Mouse (Mus musculus) gastrocnemius, postnatal 10 days (tissue): ENCODE results near the gene Ptgis. TPM values are rescaled to one million over a fixed set of nuclear protein-coding genes. Genes with fewer than 3 reads are reported as not detected.

ENCODE experiments used
- DNase-seq: peaks from one replicate; pipeline ENCODE4 v3.0.0; 2021; ENCODE audit warnings: mixed read lengths
- total RNA-seq, 2 experiments: library from RNA; stranded (reverse); gene quantifications; 2 replicates each; pipeline ENCODE4 v1.2.3; 2021

Gene Ptgis
- total RNA-seq, 2 experiments from 2014 or later: 13.7 to 17.8 TPM

DNA sequence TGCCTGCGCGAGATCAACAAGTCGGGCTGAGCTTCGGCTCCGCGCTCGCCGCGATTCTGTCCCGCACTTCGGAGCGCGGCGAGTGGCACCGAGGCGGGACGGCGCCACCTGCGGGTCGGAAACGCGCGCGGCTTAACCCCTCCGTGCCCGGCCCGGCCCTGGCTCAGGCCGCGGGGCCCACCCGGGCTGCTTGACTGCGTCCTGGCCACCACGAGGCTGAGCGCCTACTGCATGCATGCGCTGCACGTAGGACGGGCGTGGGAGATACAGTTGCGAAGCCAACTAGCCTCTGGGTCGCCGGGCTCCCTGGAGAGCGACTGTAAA, 50.4 kb downstream of the Ptgis start, which contains the start of gene Kcnb1:
TSS of gene Kcnb1 (minus strand) at position 80 of the 324 bp plus-strand sequence.
- peak; percentile 86 for DNase-seq

DNA sequence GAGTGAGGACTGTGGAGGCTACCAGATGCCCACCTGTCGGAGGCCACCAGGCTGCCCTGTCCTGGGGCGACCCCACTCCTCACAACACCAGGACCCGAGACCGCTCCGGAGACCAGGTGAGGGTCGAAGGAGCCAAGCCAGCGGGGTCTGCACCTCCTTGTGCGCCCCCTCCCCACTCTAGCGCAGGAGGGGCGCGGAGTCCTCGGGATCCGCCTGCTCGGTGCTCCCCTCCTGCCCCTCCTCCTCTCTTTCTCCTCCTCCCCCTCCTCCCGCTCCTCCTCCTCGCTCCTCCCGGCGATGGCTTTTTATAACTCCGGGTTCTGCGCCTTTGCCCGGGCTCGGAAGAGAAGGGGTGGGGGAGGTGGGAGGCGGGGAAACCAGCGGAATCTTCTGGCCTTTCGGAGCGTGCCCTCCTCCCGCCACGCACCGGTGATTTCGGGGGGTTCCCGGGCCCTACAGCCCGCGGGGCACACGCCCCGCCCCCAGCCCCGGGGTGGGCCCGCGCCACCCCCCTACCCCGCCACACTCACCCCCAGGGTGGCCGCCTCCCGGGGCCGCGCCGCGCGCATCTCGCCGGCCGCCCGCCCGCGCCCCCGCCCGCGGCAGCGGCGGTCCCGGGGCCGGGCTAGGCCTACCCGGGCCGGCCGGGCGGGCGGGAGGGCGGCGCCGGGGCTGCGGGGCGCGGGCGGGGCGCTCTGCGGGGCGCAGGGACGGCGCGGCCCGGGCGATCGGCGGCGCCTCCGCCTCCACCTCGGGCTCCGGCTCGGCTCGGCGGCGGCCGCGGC, 50.9 kb downstream of the Ptgis start:
- DNase-seq: peak; percentile 29

DNA sequence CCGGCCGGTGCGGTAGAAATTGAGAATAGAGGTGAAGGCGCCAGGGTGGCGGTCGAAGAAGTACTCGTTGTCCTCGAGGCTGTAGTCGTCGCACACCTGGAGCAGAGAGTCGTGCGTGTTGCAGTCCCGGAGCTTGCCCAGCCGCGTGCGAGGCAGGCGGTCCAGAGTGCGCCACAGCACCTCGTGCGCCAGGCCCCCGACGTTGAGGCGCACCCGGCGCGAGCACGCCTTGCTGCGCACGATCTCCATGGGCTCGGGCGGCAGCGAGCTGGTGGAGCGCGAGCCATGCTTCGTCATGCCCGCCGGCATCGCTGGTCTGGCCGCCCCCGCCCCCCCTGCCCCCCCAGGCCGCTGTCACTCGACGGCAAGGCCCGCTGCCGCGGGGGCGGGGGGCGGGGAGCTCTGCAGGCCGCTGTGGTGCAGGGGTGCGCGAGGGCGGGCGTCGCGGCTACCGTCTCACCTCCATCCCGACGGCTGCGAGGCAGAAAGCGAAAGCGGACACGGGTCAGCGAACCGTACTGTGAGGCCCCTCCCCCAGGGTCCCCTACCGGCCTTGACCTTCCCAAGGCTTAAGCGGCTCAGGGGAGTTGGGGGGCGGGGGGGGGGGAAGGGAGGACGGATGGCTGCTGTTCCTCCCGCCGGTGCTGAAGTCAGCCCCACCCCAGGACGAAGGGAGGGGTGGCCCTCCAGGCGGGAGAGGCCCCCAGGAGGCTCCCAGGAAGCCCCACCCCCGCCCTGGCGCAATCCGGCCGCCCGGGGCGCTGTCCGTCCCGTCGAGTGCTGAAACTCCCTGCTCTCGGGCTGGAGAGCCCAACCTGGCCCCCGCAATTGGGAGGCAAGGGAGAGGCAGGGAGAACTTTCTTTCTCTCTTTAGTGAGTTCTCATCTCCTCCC, 51.8 kb downstream of the Ptgis start:
- DNase-seq: peak; percentile 92

DNA sequence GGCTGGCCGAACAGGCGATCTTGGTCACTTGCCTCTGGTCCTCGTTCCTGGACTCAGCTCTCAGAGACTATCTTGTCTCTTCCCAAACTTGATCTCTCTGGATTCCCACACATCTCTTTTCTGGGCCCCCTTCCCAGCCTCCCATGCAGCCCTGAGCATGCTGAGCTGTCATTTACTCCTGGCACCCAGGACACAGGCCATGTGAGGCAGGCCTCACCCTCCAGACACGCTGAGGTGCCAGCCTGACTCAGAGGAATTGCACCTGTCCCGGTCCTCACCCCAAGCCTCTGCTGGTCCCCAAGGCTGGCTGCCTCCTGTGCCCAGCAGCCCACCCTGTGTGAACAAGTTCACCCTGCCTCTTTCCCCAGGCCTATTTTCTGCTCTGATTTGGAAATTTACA, 53.3 kb downstream of the Ptgis start:
- peak; percentile 42 for DNase-seq

DNA sequence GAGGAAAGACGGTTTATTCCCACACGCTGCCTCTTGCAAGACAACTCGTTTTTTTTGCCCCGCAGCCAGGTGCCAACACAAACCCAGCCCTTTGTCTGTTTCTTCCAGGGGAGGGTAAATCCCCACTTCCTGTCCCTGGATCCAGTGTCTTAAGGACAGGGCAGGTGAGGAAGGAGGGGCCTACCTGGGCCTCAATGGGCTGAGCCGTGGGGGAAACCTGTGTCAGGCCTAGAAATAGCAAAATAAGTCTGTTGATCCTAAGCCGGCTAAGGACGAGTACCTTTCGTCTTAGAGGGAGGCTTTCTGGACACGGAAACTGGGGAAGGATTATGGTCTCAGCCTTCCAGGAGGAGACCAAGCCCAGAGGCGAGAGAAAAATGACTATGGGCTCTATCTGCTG, 53.9 kb downstream of the Ptgis start:
- no peak for DNase-seq

DNA sequence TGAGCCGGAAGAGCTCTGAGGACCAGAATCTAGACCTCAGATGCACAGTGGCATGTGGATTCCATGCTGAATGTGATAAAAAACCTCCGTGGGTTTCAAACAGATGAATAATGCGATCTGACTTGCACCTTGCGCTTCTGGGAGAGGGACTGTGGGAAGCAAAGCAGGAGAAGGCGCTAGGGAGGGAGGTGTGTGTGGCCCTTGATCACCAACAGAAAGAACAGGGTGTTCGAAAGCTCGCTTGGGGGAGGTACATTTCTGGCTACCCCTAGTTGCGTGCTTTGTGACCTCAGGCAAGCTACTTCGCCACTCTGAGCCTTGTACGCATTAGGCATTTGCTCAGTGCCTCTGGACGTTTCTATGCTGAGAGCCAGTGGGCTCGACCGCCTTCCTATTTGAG, 54.4 kb downstream of the Ptgis start:
- no peak for DNase-seq

DNA sequence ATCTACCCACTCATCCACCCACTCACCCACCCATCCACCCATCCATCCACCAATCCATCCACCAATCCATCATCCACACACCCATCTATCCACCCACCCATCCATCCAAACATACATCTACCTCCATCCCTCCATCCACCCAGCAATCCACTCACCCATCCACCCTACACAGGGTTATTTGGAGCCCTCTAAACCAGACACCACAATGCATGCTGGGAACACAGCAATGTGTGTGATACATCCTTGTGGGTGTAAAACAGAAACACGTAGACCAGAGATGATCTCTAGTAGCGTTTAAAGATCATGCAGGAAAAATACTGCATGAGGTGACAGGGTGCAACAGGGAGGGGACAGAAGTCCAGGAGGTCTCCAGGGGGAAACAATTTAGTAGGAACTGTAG, 55.0 kb downstream of the Ptgis start:
- no peak for DNase-seq

DNA sequence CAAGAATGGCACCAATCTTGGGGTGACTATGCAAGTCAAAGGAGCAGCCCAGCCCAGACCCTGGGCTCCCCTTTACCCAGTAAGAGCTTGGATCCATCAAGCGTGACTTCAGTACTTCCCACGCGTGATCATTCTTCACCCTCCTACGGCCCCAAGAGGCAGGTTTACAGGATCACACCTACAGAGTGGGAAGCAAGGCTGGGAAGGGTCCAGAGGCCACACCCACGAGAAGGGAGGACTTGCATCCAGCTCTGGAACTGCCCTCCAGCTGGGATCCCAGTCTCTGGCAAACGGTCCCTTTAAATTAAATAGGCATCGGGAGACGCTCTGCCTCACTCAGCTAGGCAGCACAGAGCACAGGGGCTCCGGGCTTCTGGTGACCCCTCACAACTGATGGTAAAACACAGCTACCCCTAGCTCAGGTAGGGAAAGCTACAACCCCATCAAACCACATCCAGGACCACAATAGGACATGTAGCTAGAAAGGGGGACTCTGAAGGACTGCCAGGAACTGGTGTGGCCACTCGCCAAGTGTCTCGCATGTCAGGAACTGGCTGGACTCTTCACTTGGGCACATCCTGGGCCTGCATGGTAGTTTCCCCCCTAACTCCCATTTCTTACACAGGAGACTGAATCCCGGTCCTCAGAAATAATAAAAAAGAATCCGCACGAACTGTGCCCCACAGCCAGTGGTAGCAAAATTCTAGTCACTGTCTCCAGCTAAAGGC, 58.6 kb downstream of the Ptgis start:
- no peak for DNase-seq

DNA sequence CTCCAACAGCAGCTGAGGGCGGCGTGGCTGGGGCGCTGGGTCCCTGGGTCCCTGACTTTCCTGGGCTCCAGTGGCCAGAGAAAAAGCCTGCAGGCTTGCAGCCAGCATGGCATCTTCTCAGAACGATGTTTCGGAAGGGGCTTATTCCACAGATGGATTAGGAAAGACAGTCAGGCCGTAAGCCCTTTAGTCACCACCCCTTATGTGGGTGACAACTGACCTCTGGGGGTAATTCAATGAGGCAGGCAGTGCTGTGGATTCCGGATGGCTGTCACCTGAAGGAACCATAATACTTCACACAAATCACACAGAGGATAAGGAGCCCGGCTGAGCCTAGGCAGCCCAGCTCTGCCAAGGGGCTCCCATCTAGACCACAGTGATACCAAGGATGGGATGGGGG, 59.3 kb downstream of the Ptgis start:
- no peak for DNase-seq

DNA sequence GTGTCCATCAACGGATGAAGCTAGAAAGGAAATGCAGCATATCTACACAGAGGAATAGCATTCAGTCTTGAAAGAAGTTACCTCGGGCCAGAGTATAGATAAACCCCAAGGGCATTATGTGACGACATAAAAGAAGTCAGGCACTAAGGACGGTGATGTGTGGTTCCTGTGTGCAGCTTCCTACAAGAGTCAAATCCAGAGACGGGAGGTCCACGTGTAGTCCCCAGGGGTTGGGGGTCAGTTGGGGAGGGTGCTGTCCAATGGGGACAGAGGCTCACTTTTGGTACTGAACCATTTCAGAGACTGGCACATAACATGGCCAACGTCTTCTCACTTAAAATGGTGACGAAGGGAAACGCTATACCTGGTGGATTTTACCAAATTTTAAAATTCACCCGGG, 61.1 kb downstream of the Ptgis start:
- DNase-seq: no peak

DNA sequence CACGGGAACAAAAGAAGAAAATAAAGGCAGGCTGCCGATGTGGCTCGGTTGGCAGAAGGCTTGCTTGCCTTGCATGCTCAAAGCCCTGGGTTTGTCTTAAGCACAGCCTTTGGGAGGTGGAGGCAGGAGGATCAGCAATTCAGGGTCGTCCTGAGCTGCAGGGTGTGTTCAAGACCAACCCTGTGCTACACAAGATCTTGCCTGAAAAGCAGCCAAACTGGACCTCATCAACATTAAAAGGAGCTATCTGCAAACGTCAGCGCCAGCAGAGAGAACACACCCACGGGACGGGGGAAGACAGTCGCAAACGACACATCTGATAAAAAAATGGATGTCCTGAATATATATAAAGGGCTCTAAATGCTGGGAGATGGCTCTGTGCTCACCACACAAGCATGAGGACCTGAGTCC, 63.2 kb downstream of the Ptgis start:
- no peak for DNase-seq

DNA sequence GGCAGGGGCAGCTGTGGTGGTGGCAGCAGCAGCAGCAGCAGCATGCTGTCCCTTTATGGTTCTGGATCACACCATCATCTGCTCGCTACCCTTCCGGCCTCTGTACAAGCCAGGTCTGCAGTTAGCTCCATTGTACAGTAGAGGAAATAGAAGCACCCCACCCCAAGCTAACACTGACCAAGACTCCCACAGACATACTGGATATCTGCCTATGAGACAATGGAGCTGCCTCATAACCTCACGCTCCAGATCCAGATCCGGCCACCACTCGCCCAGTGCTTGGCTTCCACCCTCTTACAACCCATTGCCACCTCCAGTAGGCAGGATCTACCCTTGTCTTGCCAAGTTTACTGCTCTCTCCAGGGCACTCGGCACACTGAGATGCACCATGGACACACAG, 65.1 kb downstream of the Ptgis start:
- no peak for DNase-seq

DNA sequence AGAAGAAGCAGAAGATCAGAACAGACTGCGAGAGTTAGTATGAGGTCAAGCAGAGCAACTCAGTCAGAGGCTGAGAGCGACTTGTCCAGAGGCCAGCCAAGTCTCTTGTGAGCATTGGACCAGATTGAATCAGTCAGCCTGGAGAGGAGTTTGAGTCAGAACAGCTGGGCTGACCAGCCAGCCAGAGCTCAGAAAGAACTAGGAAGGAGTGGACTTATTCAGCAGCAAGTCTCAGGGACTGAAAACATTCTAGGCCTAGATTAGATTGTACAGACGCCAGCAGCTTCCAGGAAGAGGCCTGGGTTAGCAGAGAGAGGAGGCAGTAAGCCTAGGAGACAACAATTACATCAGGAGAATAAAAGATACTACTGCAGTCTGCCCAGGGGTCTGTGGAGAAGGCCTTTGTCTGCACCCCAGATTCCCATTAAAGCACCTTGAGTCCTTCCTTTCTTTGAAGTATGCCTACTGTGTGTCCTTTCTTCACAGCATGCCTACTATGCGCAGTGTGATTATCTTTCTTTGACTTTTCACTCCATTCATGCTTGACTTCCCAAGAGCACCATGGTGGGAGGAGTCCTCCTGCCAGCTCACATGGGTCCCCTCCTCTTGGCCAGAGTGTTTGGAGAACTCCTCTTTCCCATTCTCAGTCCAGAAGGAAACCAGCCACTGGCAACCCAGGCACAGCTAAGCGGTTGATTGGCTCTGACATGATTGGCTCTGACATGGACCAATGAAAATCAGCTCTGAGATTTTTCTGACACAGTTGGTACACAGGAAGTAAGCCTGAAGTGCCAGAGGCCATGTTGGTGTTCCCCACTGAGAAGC, 67.1 kb downstream of the Ptgis start:
- DNase-seq: peak; percentile 41

DNA sequence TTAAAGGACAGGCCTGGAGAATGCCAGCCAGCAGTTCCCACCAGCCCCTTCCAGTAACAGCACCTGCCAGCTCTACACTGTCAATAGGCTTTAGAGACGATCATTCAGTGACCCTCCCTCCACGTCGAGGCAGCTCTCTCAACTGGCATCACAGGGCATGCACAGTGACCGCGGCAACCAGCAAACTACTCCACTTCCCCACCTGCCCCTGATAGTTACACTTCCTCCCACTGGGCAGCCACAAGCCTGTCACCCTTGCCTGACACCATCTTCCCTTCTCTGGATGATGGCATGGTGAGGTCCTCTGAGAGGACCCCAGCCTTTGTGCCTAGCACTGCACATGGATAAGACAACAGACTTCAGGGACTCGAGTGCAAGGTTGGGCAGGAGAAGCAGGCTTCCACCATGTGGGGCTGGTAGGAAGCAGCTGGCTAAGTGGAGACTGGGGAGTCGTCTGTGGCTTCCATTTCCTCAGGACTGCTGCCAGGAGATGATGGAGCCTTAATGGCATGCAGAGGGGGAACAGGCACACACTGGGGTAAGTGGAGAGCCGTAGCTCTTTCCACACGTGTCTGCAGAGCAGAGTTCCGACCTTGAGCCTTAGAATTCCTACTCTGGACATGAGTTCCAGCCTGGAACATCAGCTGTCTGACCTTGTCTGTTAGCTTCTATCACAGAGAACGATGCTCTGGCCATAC, 72.7 kb downstream of the Ptgis start:
- peak; percentile 32 for DNase-seq

DNA sequence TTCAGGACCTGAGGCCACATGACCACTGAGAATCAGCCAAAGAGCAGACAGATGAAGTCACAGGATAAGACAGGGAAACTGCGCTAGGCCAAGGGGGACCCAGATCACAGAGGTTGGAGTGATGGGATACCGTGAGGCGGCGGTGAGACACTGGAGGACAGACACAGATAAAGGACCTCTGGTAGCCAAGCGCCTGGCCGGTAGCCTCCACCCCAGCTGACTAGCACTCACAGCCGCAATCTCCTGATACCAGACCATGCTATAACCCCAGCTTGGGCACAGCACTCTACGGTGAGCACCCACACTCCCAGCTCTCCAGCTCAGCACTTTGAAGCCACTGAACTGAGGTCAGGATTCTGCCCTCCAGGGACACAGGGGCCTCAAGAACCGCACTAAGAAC, 76.8 kb downstream of the Ptgis start:
- DNase-seq: no peak

DNA sequence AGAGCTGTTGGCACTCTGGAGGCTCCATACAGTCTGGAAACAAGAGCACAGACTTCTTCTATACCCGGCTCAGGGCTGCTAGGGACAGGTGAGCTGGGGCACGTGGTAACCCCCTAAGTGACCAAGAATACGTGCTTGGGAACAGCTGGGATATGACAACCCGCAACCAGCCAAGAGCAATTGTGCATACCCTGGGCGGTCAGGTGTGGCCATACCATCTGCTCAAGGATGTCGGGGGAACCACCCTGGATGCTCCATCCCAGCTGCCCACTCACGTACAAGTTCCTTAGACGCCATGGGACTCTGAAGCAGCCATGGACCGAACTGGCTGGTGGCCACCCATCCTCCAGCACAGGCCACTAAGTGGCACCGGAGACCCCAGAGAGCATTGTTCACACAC, 77.3 kb downstream of the Ptgis start:
- no peak for DNase-seq

DNA sequence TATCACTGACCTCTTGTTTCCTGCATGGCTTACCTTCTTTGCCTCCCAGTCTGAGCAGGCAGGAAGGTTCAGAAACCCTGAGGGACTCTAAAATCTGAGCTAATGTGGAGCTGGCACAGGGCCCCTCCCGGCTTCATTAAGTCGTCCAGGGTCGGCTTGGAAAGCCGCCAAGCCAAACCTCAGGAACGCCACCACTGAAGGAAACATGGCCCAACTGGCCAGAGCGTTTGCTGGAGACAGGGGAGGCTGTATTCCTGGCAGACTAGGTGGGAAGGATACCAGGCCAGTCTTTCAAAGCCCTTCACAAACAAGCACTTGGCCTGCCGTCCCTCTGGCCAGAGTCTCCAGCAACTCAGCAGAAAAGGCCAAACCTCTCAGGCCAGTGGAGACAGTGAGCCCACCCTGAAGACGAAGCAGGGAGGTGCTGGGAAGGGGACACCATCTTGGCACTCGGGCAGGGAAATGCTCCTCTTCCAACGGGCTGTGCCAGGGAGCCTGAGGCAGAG, 77.8 kb downstream of the Ptgis start:
- DNase-seq: peak; percentile 62

DNA sequence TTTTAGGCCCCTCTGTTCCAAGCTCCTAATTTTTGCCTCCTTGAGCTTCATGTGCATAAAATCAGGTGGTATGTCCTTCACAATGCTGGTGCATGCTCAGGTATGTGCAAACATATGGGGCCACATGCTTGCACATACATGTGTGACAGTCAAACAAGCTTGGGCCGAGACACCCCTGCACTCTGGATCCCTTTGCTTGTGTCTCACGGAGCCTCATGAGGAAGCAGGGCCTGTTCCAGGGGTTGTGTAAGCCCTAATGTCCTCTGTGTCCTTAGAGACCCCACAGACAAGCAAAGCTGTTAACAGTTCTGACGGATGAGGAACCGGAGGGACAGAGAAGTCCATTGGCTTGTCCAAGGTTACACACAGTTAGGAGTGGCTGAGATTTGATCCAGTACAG, 80.7 kb downstream of the Ptgis start:
- DNase-seq: no peak

DNA sequence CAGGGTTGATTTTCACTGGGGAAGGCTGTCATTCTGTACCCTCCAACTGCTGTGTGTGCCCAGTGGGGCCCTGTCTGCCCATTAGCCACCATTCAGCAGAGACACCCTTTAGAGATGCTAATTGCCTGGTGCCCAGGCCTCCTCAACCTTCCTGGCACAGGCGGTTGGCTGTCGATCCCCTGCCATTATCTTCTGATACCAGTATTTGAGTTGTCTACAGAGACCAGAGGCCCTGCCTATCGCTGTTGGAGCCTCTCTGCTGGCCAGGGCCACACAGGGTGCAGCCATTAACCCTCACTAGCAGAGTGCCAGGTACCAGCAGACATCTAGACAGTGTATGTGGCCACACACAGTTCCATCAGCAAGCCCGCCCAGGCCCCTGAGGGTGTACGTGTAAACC, 81.6 kb downstream of the Ptgis start:
- DNase-seq: no peak

DNA sequence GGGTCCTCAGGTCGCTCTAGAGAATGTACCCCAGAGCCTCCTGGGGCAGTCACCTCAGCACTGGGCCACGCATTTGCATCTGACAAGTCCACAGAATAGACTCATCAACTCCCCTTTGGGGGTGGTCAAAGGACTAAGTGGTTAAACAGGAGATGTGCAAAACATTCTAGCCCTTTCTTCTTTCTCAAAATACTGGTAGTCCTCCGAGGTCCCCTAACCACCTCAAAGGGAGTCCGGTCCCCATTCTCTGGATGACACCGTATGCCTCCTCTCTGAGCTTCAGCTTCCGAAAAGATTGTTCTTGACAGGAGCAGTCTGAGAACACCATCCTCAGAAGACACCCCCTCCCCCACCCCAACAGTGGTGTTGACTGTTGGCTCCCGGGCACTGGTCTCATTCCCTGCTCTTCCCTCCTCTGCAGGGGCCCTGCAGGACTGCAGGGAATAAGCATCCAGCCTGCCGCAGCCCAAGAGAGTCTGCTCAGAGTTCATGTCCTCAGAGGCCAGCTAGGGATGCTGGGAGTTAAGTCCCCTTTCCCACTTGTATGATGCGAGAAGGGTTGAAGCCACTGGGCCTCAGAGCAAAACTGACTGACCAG, 84.2 kb downstream of the Ptgis start:
- DNase-seq: no peak

DNA sequence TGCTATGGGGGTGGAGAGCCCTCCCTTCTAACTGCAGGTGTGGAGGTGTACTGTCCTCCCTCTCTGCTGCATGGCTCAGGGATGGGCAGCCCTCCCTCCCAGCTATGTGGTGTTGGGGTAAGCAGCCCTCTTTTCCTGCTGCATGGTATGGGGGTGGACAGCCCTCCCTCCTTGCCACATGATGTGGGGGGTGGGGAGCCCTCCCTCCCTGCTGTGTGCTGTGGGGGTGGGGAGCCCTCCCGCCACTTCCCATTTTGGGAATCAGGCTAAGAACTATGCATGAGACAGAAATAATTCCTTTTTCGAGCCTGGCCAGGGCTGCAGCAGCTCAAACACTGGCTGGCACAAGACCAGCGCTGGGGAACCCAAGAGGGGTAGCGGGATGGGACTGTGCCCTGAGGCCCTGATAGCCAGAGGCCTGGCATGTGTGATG, 84.8 kb downstream of the Ptgis start:
- no peak for DNase-seq
